Mouse (Mus musculus) spleen, adult 2 months (tissue): ENCODE data around the gene BC049715. TPM values are rescaled to one million over a fixed set of nuclear protein-coding genes. Genes with fewer than 3 reads are reported as not detected.

Experiments
- DNase-seq, 2 experiments: peaks; one replicate each; pipeline versions ENCODE4 v3.0.0 to v3.0.0-alpha.2; 2012 to 2021; ENCODE audit warnings: low spot score in 2 of 2, low read depth in 1 of 2
- H3K27ac ChIP-seq: fragments of 200-500 bp; 2 replicates; pipeline ENCODE4 v1.5.1; 2012; ENCODE audit warnings: low read length, inconsistent platforms; ENCODE audit not compliant: insufficient read depth
- H3K27me3 ChIP-seq: fragments of 200-500 bp; 2 replicates; pipeline ENCODE4 v1.6.1; 2012; ENCODE audit warnings: mild to moderate bottlenecking, moderate library complexity, low read length, inconsistent platforms; ENCODE audit not compliant: control insufficient read depth, insufficient read depth
- H3K36me3 ChIP-seq: fragments of 200-500 bp; 2 replicates; pipeline ENCODE4 v1.6.1; 2012; ENCODE audit warnings: mild to moderate bottlenecking, low read length, inconsistent platforms; ENCODE audit not compliant: control insufficient read depth, insufficient read depth
- H3K4me1 ChIP-seq: fragments of 200-500 bp; 2 replicates; pipeline ENCODE4 v1.6.1; 2011; ENCODE audit warnings: inconsistent platforms; ENCODE audit not compliant: control insufficient read depth, insufficient read depth, insufficient read length
- H3K4me3 ChIP-seq: fragments of 200-500 bp; 2 replicates; pipeline ENCODE4 v1.5.1; 2011; ENCODE audit warnings: mild to moderate bottlenecking, inconsistent platforms; ENCODE audit not compliant: insufficient read depth, insufficient read length; ENCODE audit errors: extremely low read depth
- CTCF ChIP-seq: fragments of 200-500 bp; IDR thresholded peaks from 2 replicates; pipeline ENCODE4 v1.5.1; 2011; ENCODE audit warnings: mild to moderate bottlenecking, inconsistent platforms; ENCODE audit not compliant: insufficient read depth, insufficient read length, insufficient replicate concordance; ENCODE audit errors: extremely low read depth
- POLR2A ChIP-seq: fragments of 200-500 bp; IDR thresholded peaks from 2 replicates; pipeline ENCODE4 v1.6.1; 2011; ENCODE audit warnings: low read depth, low read length, inconsistent platforms
- WGBS: fragments of 180-500 bp; shearing (Covaris S2); methylation state at CpG from one replicate; pipeline ENCODE4 v1.1.7; 2018; 5-methylcytosine and 5-hydroxymethylcytosine counted together
- polyA plus RNA-seq: library from polyadenylated mRNA; depleted of rRNA; stranded (reverse); fragments of >200 nt; gene quantifications from 2 replicates; pipeline ENCODE4 v1.2.3, GENCODE M21; 2012

The BC049715 gene
- polyA plus RNA-seq, 1 experiment: 0.72 TPM

- Histone ChIP-seq H3K27me3 (no peaks in the 10 kb centered on the region; the same call in 1 of the 2 replicates), H3K36me3 (no peaks in the 10 kb centered on the region), H3K4me1 (no peaks in the 10 kb centered on the region; the same call in 1 of the 2 replicates), H3K4me3 (peak overlapping the region; percentile 45), H3K27ac (peak overlapping the region; percentile 100)
- WGBS: 17% methylated on average over 12 of the region's 12 CpGs
- no peak for DNase-seq
- TF ChIP-seq CTCF (no peak), POLR2A (no peak)
Observed at GRCm38 (mm10) chr6:136803093-136803738, 24.2 kb upstream of the BC049715 start.

GRCm38 (mm10) chr6:136803739-136804633, 23.4 kb upstream of the BC049715 start, which contains the start of gene Hist4h4:
TSS of gene Hist4h4 (minus strand) at chr6:136804415.
- no peaks in the 10 kb centered on the region for H3K27me3 ChIP-seq
- DNase-seq: peak; percentile 81 to 90
- H3K4me1 ChIP-seq: no peaks in the 10 kb centered on the region; the same call in 1 of the 2 replicates
- peak within 1 kb of the TSS; percentile 100 for H3K27ac ChIP-seq
- under 1% methylated on average over 50 of the region's 50 CpGs for WGBS
- no peaks in the 10 kb centered on the region for H3K36me3 ChIP-seq
- TF ChIP-seq CTCF: no peak
- TF ChIP-seq POLR2A: peak; percentile 95
- peak within 1 kb of the TSS; percentile 84 for H3K4me3 ChIP-seq

- H3K36me3 ChIP-seq: no peaks in the 10 kb centered on the region
- no peaks in the 10 kb centered on the region for H3K27me3 ChIP-seq
- H3K4me1 ChIP-seq: peaks cover 4% of the 10 kb centered on the region
- peak overlapping the region; percentile 79 for H3K27ac ChIP-seq
- DNase-seq: no peak
- 2% methylated on average over 9 of the region's 9 CpGs for WGBS
- H3K4me3 ChIP-seq: peak overlapping the region; percentile 84
- no peak for TF ChIP-seq CTCF
- TF ChIP-seq POLR2A: no peak
Observed at GRCm38 (mm10) chr6:136804705-136805408, 22.6 kb upstream of the BC049715 start.

- Histone ChIP-seq H3K27me3 (no peaks in the 10 kb centered on the region), H3K4me1 (peaks cover 6% of the 10 kb centered on the region), H3K36me3 (peaks cover 2% of the 10 kb centered on the region), H3K27ac (no peak overlapping the region), H3K4me3 (no peak overlapping the region)
- no peak for DNase-seq
- WGBS: 46% methylated on average over 1 of the region's 1 CpGs
- TF ChIP-seq CTCF (no peak), POLR2A (no peak)
Observed at GRCm38 (mm10) chr6:136805409-136805775, 22.0 kb upstream of the BC049715 start.

GRCm38 (mm10) chr6:136806819-136807218, 20.6 kb upstream of the BC049715 start:
- H3K4me1 ChIP-seq: peaks cover 6% of the 10 kb centered on the region
- no peak for DNase-seq
- TF ChIP-seq POLR2A: no peak
- TF ChIP-seq CTCF: no peak
- no peaks in the 10 kb centered on the region for H3K27me3 ChIP-seq
- no peak overlapping the region for H3K4me3 ChIP-seq
- H3K36me3 ChIP-seq: peaks cover 3% of the 10 kb centered on the region
- H3K27ac ChIP-seq: no peak overlapping the region
- WGBS: 91% methylated on average over 5 of the region's 5 CpGs

- Histone ChIP-seq H3K36me3 (peaks cover 4% of the 10 kb centered on the region), H3K27me3 (no peaks in the 10 kb centered on the region), H3K4me1 (peaks cover 6% of the 10 kb centered on the region), H3K4me3 (peak overlapping the region; percentile 37; the same call in 1 of the 2 replicates), H3K27ac (peak overlapping the region; percentile 63)
- no peak for TF ChIP-seq CTCF
- TF ChIP-seq POLR2A: no peak
- WGBS: 58% methylated on average over 18 of the region's 18 CpGs
- no peak for DNase-seq
Observed at GRCm38 (mm10) chr6:136807395-136808013, 19.9 kb upstream of the BC049715 start.
